Mouse (Mus musculus): ENCODE measurements around the gene Samd4b. TPM values are rescaled to one million over a fixed set of nuclear protein-coding genes. Genes with fewer than 3 reads are reported as not detected.

Samd4b gene
- polyA plus RNA-seq, 1 experiment from 2014 or later, result 25.8 TPM

DNA sequence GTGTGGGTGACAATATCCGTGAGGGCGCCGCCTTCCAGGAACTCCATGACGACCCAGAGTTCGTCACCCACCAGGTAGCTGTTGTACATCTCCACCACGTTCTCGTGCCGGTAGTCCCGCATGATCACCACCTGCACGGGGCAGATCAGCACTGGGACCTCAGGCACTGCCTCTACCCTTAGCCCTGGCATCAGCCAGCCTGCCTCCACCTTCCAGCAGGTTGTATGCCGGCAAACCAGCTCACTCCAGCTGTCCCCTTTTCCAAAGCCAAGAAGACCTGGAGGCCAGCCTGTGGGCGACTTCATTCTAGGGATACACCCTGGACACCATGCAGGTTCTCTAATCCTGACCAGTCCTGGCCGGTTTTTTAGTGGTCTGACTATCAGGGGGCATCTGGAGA is 35.0 kb downstream of the Samd4b start:
- Histone ChIP-seq H3K27me3 (ENCODE audit: control insufficient read depth, insufficient read depth, low read length) (no peaks in the 10 kb centered on the region), H3K27ac (ENCODE audit: low read length) (no peak overlapping the region), H3K36me3 (ENCODE audit: control insufficient read depth, insufficient read depth, low read length) (peaks cover 78% of the 10 kb centered on the region), H3K9me3 (ENCODE audit: control insufficient read depth, low read depth, low read length) (no peaks in the 10 kb centered on the region), H3K4me1 (ENCODE audit: control insufficient read depth, insufficient read depth, low read length) (0 out of 2 replicates have a peak, but pooled peaks cover 2% of the 10 kb centered on the region), H3K4me2 (replicated peaks; ENCODE audit: low read depth, low read length) (no peak overlapping the region), H3K4me3 (ENCODE audit: low read depth, low read length) (no peak overlapping the region), H3K9ac (replicated peaks; ENCODE audit: low read depth, low read length) (no peak overlapping the region)
- no peak for ATAC-seq (ENCODE audit: insufficient number of reproducible peaks, insufficient read depth, low FRiP score, low read depth)
- WGBS, result 91% methylated on average over 13 of the region's 13 CpGs

DNA sequence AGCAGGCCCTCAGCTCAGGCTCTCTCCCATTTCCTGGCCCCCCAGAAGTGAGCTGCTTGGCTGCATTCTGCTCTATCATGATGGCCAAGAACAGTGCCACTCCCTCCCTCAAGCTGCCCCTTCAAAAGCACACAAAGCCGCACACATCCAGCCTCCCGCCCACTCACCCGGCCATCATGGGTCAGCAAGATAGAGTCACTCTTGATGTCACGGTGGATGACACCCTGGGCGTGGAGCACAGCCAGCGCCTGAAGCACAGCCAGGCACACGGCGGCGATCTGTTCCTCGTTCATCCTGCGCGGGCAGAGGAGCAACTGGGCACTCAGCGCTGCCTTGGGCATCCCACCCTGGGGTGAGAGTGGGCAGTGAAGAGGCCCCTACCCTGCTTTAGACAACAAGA is 35.6 kb downstream of the Samd4b start:
- H3K4me2 ChIP-seq (replicated peaks; ENCODE audit: low read depth, low read length), result no peak overlapping the region
- 88% methylated on average over 13 of the region's 13 CpGs for WGBS

DNA sequence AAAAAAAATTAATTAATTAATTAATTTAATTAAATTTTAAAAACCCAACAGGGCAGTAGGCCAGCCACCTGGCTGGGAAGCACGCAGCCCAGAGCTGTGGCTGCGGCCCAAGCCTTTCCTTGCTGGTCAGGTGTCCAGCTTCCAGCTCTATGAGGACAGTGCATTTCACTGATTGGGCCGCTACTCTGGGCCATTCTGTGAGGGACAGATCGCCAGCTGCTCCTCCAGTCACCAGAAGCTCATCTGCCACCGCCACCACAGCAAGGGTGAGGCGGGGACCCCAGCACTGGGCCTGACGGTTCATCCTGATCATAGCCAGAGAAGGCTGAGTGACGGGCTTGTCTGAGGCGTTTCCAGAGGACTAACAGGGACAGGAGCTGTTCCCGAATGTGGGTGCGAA is 36.0 kb downstream of the Samd4b start:
- no peak overlapping the region for H3K9ac ChIP-seq (replicated peaks; ENCODE audit: low read depth, low read length)
- no peak overlapping the region for H3K4me3 ChIP-seq (ENCODE audit: low read depth, low read length)
- H3K27ac ChIP-seq (ENCODE audit: low read length), result no peak overlapping the region
- 0 out of 2 replicates have a peak, but pooled peaks cover 2% of the 10 kb centered on the region for H3K4me1 ChIP-seq (ENCODE audit: control insufficient read depth, insufficient read depth, low read length)
- ATAC-seq (ENCODE audit: insufficient number of reproducible peaks, insufficient read depth, low FRiP score, low read depth), result no peak
- H3K36me3 ChIP-seq (ENCODE audit: control insufficient read depth, insufficient read depth, low read length), result peaks cover 68% of the 10 kb centered on the region
- 92% methylated on average over 11 of the region's 11 CpGs for WGBS
- H3K27me3 ChIP-seq (ENCODE audit: control insufficient read depth, insufficient read depth, low read length), result no peaks in the 10 kb centered on the region
- H3K4me2 ChIP-seq (replicated peaks; ENCODE audit: low read depth, low read length), result no peak overlapping the region
- H3K9me3 ChIP-seq (ENCODE audit: control insufficient read depth, low read depth, low read length), result no peaks in the 10 kb centered on the region

More for the DNA sequence above, 35.6 kb downstream of the Samd4b start:
- Histone ChIP-seq H3K4me1 (ENCODE audit: control insufficient read depth, insufficient read depth, low read length) (0 out of 2 replicates have a peak, but pooled peaks cover 2% of the 10 kb centered on the region), H3K9ac (replicated peaks; ENCODE audit: low read depth, low read length) (no peak overlapping the region), H3K9me3 (ENCODE audit: control insufficient read depth, low read depth, low read length) (no peaks in the 10 kb centered on the region), H3K27me3 (ENCODE audit: control insufficient read depth, insufficient read depth, low read length) (no peaks in the 10 kb centered on the region), H3K36me3 (ENCODE audit: control insufficient read depth, insufficient read depth, low read length) (peaks cover 72% of the 10 kb centered on the region), H3K27ac (ENCODE audit: low read length) (no peak overlapping the region), H3K4me3 (ENCODE audit: low read depth, low read length) (no peak overlapping the region)
- no peak for ATAC-seq (ENCODE audit: insufficient number of reproducible peaks, insufficient read depth, low FRiP score, low read depth)

DNA sequence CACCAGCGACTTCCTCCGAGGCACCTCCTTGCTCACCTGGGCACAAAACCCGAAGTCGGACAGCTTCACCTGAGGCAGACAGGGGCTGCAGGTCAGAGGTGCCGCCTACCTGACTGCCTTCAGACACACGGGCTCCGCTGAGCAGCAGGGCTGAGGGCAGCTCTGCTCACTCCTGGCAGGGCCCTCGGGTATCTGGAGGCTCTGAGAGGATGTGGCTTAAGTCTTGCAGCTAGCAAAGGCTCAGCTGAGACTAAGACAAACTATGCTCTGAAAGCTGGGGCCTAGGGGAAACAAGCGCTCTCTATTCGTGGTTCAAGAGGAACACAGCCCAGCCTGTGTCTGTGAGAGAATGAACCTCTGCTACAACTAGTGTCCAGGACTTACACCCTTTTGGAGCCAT is 37.1 kb downstream of the Samd4b start:
- ATAC-seq (ENCODE audit: insufficient number of reproducible peaks, insufficient read depth, low FRiP score, low read depth), result no peak
- 90% methylated on average over 10 of the region's 10 CpGs for WGBS
- H3K9me3 ChIP-seq (ENCODE audit: control insufficient read depth, low read depth, low read length), result no peaks in the 10 kb centered on the region
- no peak overlapping the region for H3K4me3 ChIP-seq (ENCODE audit: low read depth, low read length)
- peaks cover 65% of the 10 kb centered on the region for H3K36me3 ChIP-seq (ENCODE audit: control insufficient read depth, insufficient read depth, low read length)
- 0 out of 2 replicates have a peak, but pooled peaks cover 2% of the 10 kb centered on the region for H3K4me1 ChIP-seq (ENCODE audit: control insufficient read depth, insufficient read depth, low read length)
- H3K9ac ChIP-seq (replicated peaks; ENCODE audit: low read depth, low read length), result no peak overlapping the region
- H3K4me2 ChIP-seq (replicated peaks; ENCODE audit: low read depth, low read length), result no peak overlapping the region
- H3K27me3 ChIP-seq (ENCODE audit: control insufficient read depth, insufficient read depth, low read length), result no peaks in the 10 kb centered on the region
- no peak overlapping the region for H3K27ac ChIP-seq (ENCODE audit: low read length)

DNA sequence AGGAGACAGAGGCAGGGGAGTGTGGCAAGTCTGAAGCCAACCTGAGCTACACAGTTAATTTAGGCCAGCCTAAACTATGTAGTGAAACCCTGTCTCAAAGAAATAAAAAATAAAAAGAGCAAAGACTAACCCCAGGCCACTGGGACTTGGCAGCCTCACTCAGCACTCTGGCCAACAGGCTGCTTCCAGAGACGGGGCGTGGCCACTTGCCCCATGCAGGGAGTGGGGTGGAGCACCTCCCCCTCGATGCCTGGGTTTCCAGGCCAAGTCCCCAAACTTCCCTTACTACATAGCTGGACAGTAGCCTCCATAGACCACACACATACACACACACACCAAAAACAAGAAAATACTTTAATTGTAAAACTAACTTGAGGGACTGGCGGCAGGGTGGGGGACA is 39.5 kb downstream of the Samd4b start:
- Histone ChIP-seq H3K36me3 (ENCODE audit: control insufficient read depth, insufficient read depth, low read length) (peaks cover 44% of the 10 kb centered on the region), H3K4me1 (ENCODE audit: control insufficient read depth, insufficient read depth, low read length) (0 out of 2 replicates have a peak, but pooled peaks cover 2% of the 10 kb centered on the region), H3K9me3 (ENCODE audit: control insufficient read depth, low read depth, low read length) (no peaks in the 10 kb centered on the region), H3K4me2 (replicated peaks; ENCODE audit: low read depth, low read length) (no peak overlapping the region), H3K27ac (ENCODE audit: low read length) (no peak overlapping the region), H3K27me3 (ENCODE audit: control insufficient read depth, insufficient read depth, low read length) (no peaks in the 10 kb centered on the region), H3K4me3 (ENCODE audit: low read depth, low read length) (no peak overlapping the region), H3K9ac (replicated peaks; ENCODE audit: low read depth, low read length) (no peak overlapping the region)
- no peak for ATAC-seq (ENCODE audit: insufficient number of reproducible peaks, insufficient read depth, low FRiP score, low read depth)
- WGBS, result 56% methylated on average over 4 of the region's 4 CpGs

DNA sequence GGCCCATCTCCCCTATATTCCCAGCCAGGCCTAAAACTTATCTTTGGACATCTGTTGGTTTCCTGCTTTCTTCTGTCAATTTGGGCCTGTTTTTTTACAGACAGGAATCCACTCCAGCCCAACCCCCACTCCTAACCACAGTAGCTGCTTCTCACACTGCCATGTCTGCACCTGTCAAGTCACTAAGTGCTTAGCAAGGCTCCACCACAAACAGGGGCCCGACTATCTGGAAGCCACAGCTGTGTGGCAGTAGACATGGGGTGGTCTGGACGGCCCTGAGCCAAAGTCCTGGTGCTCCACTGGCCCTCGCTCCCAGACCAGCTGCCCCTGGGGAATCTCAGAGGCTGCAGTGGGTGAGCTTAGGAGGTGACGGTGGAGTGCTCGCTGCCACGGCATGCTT is 40.2 kb downstream of the Samd4b start:
- Histone ChIP-seq H3K36me3 (ENCODE audit: control insufficient read depth, insufficient read depth, low read length) (peaks cover 36% of the 10 kb centered on the region), H3K27ac (ENCODE audit: low read length) (no peak overlapping the region), H3K4me2 (replicated peaks; ENCODE audit: low read depth, low read length) (no peak overlapping the region), H3K4me1 (ENCODE audit: control insufficient read depth, insufficient read depth, low read length) (0 out of 2 replicates have a peak, but pooled peaks cover 2% of the 10 kb centered on the region), H3K4me3 (ENCODE audit: low read depth, low read length) (no peak overlapping the region), H3K27me3 (ENCODE audit: control insufficient read depth, insufficient read depth, low read length) (no peaks in the 10 kb centered on the region), H3K9ac (replicated peaks; ENCODE audit: low read depth, low read length) (no peak overlapping the region), H3K9me3 (ENCODE audit: control insufficient read depth, low read depth, low read length) (no peaks in the 10 kb centered on the region)
- ATAC-seq (ENCODE audit: insufficient number of reproducible peaks, insufficient read depth, low FRiP score, low read depth), result no peak
- 75% methylated on average over 6 of the region's 6 CpGs for WGBS

DNA sequence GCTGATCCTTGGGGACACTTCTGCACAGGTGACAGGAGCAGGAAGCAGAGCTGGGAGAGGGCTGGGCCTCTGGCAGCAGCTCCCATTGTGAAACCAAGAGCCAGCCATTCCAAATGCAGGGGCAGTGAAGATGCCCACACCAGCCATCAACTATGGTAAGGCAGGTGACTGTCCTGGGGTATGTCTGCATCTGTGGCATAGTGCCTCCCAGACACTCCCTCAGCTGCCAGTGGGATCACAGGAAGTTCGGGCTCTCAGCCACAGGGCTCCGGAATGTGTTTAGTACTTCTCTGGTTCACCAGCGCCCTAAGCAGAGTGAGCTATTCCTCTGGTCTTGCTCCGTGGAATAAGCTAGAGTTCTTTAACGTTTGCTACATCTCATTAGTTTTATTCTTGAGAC is 40.9 kb downstream of the Samd4b start:
- ATAC-seq (ENCODE audit: insufficient number of reproducible peaks, insufficient read depth, low FRiP score, low read depth), result no peak
- no peak overlapping the region for H3K4me2 ChIP-seq (replicated peaks; ENCODE audit: low read depth, low read length)
- H3K27ac ChIP-seq (ENCODE audit: low read length), result no peak overlapping the region
- WGBS, result 61% methylated on average over 5 of the region's 5 CpGs
- no peaks in the 10 kb centered on the region for H3K9me3 ChIP-seq (ENCODE audit: control insufficient read depth, low read depth, low read length)
- H3K9ac ChIP-seq (replicated peaks; ENCODE audit: low read depth, low read length), result no peak overlapping the region
- H3K36me3 ChIP-seq (ENCODE audit: control insufficient read depth, insufficient read depth, low read length), result peaks cover 31% of the 10 kb centered on the region
- H3K4me1 ChIP-seq (ENCODE audit: control insufficient read depth, insufficient read depth, low read length), result 0 out of 2 replicates have a peak, but pooled peaks cover 2% of the 10 kb centered on the region
- H3K27me3 ChIP-seq (ENCODE audit: control insufficient read depth, insufficient read depth, low read length), result no peaks in the 10 kb centered on the region
- H3K4me3 ChIP-seq (ENCODE audit: low read depth, low read length), result no peak overlapping the region

DNA sequence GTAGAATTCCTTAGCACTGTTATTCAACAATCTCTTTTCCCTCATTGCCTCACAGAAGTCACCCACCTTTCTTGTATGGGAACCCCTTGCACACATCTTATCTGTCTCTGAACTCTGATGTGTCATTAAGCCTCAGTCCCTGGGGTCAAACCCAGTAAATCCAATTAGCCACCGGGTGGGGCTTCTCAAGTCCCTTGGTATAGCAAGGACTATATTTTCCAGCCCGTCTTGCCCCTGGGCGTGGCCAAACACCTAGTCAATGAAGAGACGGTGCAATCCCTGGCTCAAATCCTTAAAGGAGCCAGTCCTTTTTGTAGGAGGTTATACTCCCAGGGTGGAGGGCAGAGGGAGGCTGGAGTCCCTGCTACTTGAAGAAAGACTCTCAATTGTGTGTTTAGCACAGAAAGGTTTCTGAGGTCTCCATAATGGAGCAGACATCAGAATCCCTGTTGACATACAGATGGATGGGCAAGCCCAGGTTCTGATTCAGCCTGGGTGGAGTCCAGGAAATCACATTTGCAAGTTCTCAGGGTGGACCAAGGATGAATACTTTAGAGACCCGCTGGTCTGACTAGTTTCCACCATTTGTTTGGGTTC is 41.9 kb downstream of the Samd4b start:
- no peak overlapping the region for H3K4me2 ChIP-seq (replicated peaks; ENCODE audit: low read depth, low read length)
- no peak overlapping the region for H3K4me3 ChIP-seq (ENCODE audit: low read depth, low read length)
- 10% methylated on average over 5 of the region's 5 CpGs for WGBS
- H3K27ac ChIP-seq (ENCODE audit: low read length), result no peak overlapping the region
- H3K36me3 ChIP-seq (ENCODE audit: control insufficient read depth, insufficient read depth, low read length), result peaks cover 22% of the 10 kb centered on the region
- ATAC-seq (ENCODE audit: insufficient number of reproducible peaks, insufficient read depth, low FRiP score, low read depth), result no peak
- H3K27me3 ChIP-seq (ENCODE audit: control insufficient read depth, insufficient read depth, low read length), result no peaks in the 10 kb centered on the region
- no peak overlapping the region for H3K9ac ChIP-seq (replicated peaks; ENCODE audit: low read depth, low read length)
- no peaks in the 10 kb centered on the region for H3K9me3 ChIP-seq (ENCODE audit: control insufficient read depth, low read depth, low read length)
- 0 out of 2 replicates have a peak, but pooled peaks cover 2% of the 10 kb centered on the region for H3K4me1 ChIP-seq (ENCODE audit: control insufficient read depth, insufficient read depth, low read length)

DNA sequence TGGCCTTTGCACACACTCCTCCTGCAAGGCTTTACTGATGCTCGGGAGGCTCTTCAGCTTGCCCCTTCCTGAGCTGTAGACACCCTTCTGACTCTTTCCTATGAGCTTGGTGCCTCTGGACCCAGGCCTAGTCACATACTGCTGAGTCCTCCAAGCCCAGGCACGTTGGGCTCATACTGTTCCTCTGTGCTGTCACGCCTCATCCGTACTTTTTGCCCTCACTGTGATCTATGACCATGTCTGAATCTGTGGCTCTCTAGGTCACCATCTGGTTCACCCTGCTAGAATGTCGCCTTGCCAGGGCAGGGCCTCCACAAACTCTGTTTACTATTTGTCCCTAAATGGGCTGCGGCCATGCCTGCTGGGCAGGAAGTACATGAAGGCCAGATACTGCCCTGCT is 44.9 kb downstream of the Samd4b start:
- Histone ChIP-seq H3K9me3 (ENCODE audit: control insufficient read depth, low read depth, low read length) (no peaks in the 10 kb centered on the region), H3K9ac (replicated peaks; ENCODE audit: low read depth, low read length) (no peak overlapping the region), H3K4me3 (ENCODE audit: low read depth, low read length) (no peak overlapping the region), H3K36me3 (ENCODE audit: control insufficient read depth, insufficient read depth, low read length) (no peaks in the 10 kb centered on the region), H3K4me1 (ENCODE audit: control insufficient read depth, insufficient read depth, low read length) (no peaks in the 10 kb centered on the region), H3K4me2 (replicated peaks; ENCODE audit: low read depth, low read length) (no peak overlapping the region), H3K27me3 (ENCODE audit: control insufficient read depth, insufficient read depth, low read length) (no peaks in the 10 kb centered on the region), H3K27ac (ENCODE audit: low read length) (no peak overlapping the region)
- ATAC-seq (ENCODE audit: insufficient number of reproducible peaks, insufficient read depth, low FRiP score, low read depth), result no peak
- 87% methylated on average over 6 of the region's 6 CpGs for WGBS

Measured in stomach, embryonic 14.5 days (tissue).